In the genomic region with DNA sequence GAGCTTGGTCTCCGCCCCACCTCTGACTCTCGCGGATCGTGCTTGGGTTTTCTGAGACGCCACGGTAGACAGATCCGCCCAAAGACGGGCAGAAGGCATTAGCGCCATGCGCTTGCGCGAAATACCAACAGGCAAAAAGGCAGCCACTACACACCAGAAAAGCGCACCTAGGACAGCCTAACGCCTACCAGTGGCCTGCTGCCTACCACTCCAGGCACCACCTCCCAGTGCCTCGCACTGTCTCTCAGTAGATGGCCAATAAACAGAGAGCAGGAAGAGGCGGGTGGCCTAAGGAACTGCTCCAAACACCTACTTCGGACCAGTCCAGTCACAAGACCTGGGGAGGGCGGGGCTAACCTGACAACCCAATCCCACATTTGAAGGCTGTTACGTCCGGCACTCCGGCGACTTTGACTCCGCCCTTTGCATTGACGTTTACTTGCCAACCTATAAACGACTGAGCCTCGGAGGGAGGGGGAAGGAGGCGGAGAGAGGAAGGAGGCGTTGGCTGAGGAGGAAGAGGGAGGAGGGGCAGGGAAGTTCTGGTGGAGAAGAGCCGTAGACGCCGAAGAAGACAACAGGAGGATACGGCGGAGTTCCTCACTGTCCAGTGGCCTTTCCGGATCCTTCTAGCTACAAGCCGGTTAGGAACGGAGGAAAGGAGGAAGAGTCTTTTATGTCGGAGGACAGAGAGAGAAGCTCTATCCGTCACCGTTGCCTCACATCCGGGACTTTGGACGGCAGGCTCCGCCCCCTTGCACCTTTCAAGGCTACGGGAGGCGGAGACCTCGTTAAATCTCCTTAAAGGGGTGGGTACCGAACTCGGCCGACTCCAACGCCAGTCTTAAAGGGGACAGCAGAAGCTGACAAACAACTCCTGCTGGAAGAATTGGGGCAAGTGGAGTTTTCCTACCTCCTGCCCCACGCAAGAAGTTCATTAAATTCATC, we compare ENCODE assay signal across 1 mouse cellular context.
TF ChIP-seq lines count a peak whose summit lies in the region.

No protein-coding gene starts in this region.

TF ChIP-seq in MEL, 35 proteins besides CTCF, POLR2A, EP300 and RAD21:
- peak; percentile 53 for TF ChIP-seq TCF12 (IDR thresholded peaks at IDR 0.05; ENCODE audit: low read depth, low read length)
- peak; percentile 80 for TF ChIP-seq CHD2 (IDR thresholded peaks at IDR 0.05; ENCODE audit: low read length)
- peak; percentile 23; the same call in 1 of the 2 replicates for TF ChIP-seq ZMIZ1 (IDR thresholded peaks at IDR 0.05; ENCODE audit: low read depth, low read length)
- 0 out of 2 replicates have a peak, but pooled peaks have one; percentile 33 for TF ChIP-seq JUND (IDR thresholded peaks at IDR 0.05; ENCODE audit: low read depth, low read length)
- peak; percentile 92 for TF ChIP-seq SIN3A (IDR thresholded peaks at IDR 0.05; ENCODE audit: low read length)
- TF ChIP-seq ZKSCAN1 (IDR thresholded peaks at IDR 0.05; ENCODE audit: low read depth, low read length), result no peak
- no peak for TF ChIP-seq TBP (IDR thresholded peaks at IDR 0.05; ENCODE audit: low read depth, low read length)
- peak; percentile 79 for TF ChIP-seq KAT2A (conservative IDR thresholded peaks at IDR 0.05; ENCODE audit: low read depth, low read length)
- TF ChIP-seq POLR2AphosphoS5 (IDR thresholded peaks at IDR 0.05; ENCODE audit: borderline replicate concordance, low read depth, low read length), result no peak
- TF ChIP-seq POLR2AphosphoS2 (IDR thresholded peaks at IDR 0.05; ENCODE audit: low read length), result peak; percentile 78
- TF ChIP-seq BHLHE40 (IDR thresholded peaks at IDR 0.05; ENCODE audit: borderline replicate concordance, low read depth, low read length), result no peak; the same call in 1 of the 2 replicates
- peak; percentile 61 for TF ChIP-seq NELFE (IDR thresholded peaks at IDR 0.05; ENCODE audit: low read depth, low read length)
- peak; percentile 76 for TF ChIP-seq MAX (IDR thresholded peaks at IDR 0.05; ENCODE audit: low read length)
- 0 out of 2 replicates have a peak, but pooled peaks have one; percentile 23 for TF ChIP-seq ETS1 (IDR thresholded peaks at IDR 0.05; ENCODE audit: low read depth, low read length)
- TF ChIP-seq USF1 (IDR thresholded peaks at IDR 0.05; ENCODE audit: low read depth, low read length), result peak; percentile 83
- TF ChIP-seq RCOR1 (IDR thresholded peaks at IDR 0.05; ENCODE audit: low read depth, low read length), result no peak
- peak; percentile 84 for TF ChIP-seq MXI1 (IDR thresholded peaks at IDR 0.05; ENCODE audit: low read depth, low read length)
- TF ChIP-seq NRF1 (IDR thresholded peaks at IDR 0.05; ENCODE audit: insufficient read depth, low read depth, low read length, poor library complexity, severe bottlenecking), result peak; percentile 90
- TF ChIP-seq GABPA (IDR thresholded peaks at IDR 0.05; ENCODE audit: low read depth, low read length), result no peak
- TF ChIP-seq USF2 (IDR thresholded peaks at IDR 0.05; ENCODE audit: borderline replicate concordance in 1 of 2, insufficient read depth in 1 of 2, low read depth in 1 of 2, low read length in 2 of 2), result peak in 1 of 2 experiments; percentile 69; a peak in 2 of 4 replicates
- TF ChIP-seq HCFC1 (IDR thresholded peaks at IDR 0.05; ENCODE audit: low read depth, low read length), result peak; percentile 95
- peak; percentile 90 for TF ChIP-seq MAZ (IDR thresholded peaks at IDR 0.05; ENCODE audit: low read depth, low read length)
- TF ChIP-seq SMC3 (IDR thresholded peaks at IDR 0.05; ENCODE audit: low read depth, low read length), result no peak
- peak; percentile 36; the same call in 1 of the 2 replicates for TF ChIP-seq MEF2A (IDR thresholded peaks at IDR 0.05; ENCODE audit: extremely low read depth, insufficient replicate concordance, low read depth, low read length, poor library complexity, severe bottlenecking)
- TF ChIP-seq MYB (IDR thresholded peaks at IDR 0.05; ENCODE audit: low read depth, low read length), result peak; percentile 60
- 0 out of 2 replicates have a peak, but pooled peaks have one; percentile 11 for TF ChIP-seq MYC (IDR thresholded peaks at IDR 0.05; ENCODE audit: low read depth, low read length)
- TF ChIP-seq E2F4 (IDR thresholded peaks at IDR 0.05; ENCODE audit: borderline replicate concordance, low read depth, low read length), result no peak
- no peak for TF ChIP-seq ZC3H11A (IDR thresholded peaks at IDR 0.05; ENCODE audit: low read depth, low read length)
- TF ChIP-seq UBTF (IDR thresholded peaks at IDR 0.05; ENCODE audit: borderline replicate concordance, insufficient read depth, low read depth, low read length), result no peak
- no peak for TF ChIP-seq ZNF384 (IDR thresholded peaks at IDR 0.05; ENCODE audit: low read depth, low read length)
- TF ChIP-seq GATA1 (IDR thresholded peaks at IDR 0.05; ENCODE audit: low read depth, low read length), result no peak
- no peak for TF ChIP-seq CHD1 (IDR thresholded peaks at IDR 0.05; ENCODE audit: low read depth, low read length)
- TF ChIP-seq TAL1 (IDR thresholded peaks at IDR 0.05; ENCODE audit: low read length), result no peak
- TF ChIP-seq MAFK (IDR thresholded peaks at IDR 0.05; ENCODE audit: borderline replicate concordance, low read depth, low read length), result no peak
- peak; percentile 76 for TF ChIP-seq ELF1 (IDR thresholded peaks at IDR 0.05; ENCODE audit: low read depth, low read length)
